Mouse (Mus musculus) cortical plate, adult 2 months (tissue): Measurements from ENCODE around the gene B830017H08Rik.

Experiments used
- CTCF ChIP-seq: fragments of 200-500 bp; IDR thresholded peaks from 2 replicates; pipeline ENCODE4 v1.5.1; 2011; ENCODE audit warnings: mild to moderate bottlenecking, control low read depth, low read length; ENCODE audit not compliant: insufficient read depth; ENCODE audit errors: extremely low read depth
- POLR2A ChIP-seq: fragments of 200-500 bp; IDR thresholded peaks from 2 replicates; pipeline ENCODE4 v1.6.1; 2011; ENCODE audit warnings: mild to moderate bottlenecking, low read length, control low read depth; ENCODE audit not compliant: insufficient read depth; ENCODE audit errors: extremely low read depth

GRCm38 (mm10) chr16:17806581-17807191 is 26.2 kb upstream of the B830017H08Rik start:
- no peak for TF ChIP-seq CTCF
- TF ChIP-seq POLR2A = no peak
